Mouse (Mus musculus): ENCODE measurements around the gene Rwdd1. TPM values are rescaled to one million over a fixed set of nuclear protein-coding genes. Genes with fewer than 3 reads are reported as not detected.
"Not testable (repeated sequence)": the region's sequence is repeated elsewhere in the genome, so short reads cannot be mapped to it uniquely, and the experiment has no call there.

Rwdd1 gene
- polyA plus RNA-seq, 1 experiment from 2014 or later, result 134 TPM

DNA sequence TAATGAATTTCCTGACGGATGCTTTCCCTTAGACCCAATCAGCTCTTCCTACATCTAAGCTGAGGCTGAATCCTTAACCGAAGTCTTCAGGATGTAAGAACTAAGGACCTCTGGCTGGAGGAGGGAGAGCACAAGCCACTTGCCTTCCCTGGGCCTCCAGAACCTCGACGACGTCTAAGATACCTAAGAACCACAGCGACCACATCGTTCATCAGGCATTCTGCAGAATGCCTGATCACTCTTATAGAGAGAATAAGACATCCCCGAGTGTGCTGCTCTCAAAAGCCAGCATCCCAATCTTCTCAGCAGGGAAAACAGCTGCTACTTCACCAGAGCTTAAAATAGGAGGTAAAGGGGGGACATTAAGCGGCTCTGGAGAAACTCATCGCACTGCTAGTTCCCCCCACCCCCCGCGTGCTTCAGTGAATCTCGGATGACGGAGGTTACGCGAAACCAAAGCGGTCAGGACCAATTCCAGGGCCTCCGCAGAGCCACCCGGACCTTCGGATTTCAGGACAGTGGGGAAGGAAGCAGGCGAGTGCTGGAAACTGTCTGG is 600 bp downstream of the Rwdd1 start:
- Histone ChIP-seq H3K27me3 (ENCODE audit: control insufficient read depth, insufficient read depth, low read length) (no peaks in the 10 kb centered on the region), H3K9ac (replicated peaks; ENCODE audit: low read depth, low read length) (peak overlapping the region; percentile 95), H3K9me3 (ENCODE audit: control insufficient read depth, low read depth, low read length) (no peaks in the 10 kb centered on the region), H3K36me3 (ENCODE audit: control insufficient read depth, insufficient read depth, low read length) (no peaks in the 10 kb centered on the region), H3K4me2 (replicated peaks; ENCODE audit: low read depth, low read length) (peak overlapping the region; percentile 62), H3K27ac (ENCODE audit: low read length) (peak overlapping the region; percentile 97), H3K4me3 (ENCODE audit: low read depth, low read length) (peak overlapping the region; percentile 86), H3K4me1 (ENCODE audit: control insufficient read depth, insufficient read depth, low read length) (peaks cover 8% of the 10 kb centered on the region)
- 0% methylated on average over 21 of the region's 21 CpGs for WGBS
- ATAC-seq (ENCODE audit: insufficient number of reproducible peaks, insufficient read depth, low FRiP score, low read depth), result no peak

DNA sequence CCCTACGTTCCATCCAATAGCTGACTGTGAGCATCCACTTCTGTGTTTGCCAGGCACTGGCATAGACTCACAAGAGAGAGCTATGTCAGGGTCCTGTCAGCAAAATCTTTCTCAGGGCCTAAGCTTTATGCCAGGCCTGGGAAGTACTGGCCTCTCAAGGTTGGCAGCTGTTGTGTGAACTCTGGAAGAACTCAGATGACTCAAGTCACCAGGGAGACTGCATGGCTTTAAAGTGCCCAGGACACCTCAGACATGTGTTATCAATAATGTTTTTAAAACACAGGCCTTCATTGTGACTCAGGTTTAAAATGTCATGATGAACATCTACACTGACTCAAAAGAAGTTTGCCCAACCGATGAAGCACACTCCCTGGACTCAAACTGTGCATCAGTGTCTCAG is 6.2 kb downstream of the Rwdd1 start:
- no peaks in the 10 kb centered on the region for H3K27me3 ChIP-seq (ENCODE audit: control insufficient read depth, insufficient read depth, low read length)
- no peak overlapping the region for H3K4me3 ChIP-seq (ENCODE audit: low read depth, low read length)
- peaks cover 6% of the 10 kb centered on the region; the same call in 1 of the 2 replicates for H3K36me3 ChIP-seq (ENCODE audit: control insufficient read depth, insufficient read depth, low read length)
- H3K27ac ChIP-seq (ENCODE audit: low read length), result no peak overlapping the region
- no peak for ATAC-seq (ENCODE audit: insufficient number of reproducible peaks, insufficient read depth, low FRiP score, low read depth)
- H3K4me2 ChIP-seq (replicated peaks; ENCODE audit: low read depth, low read length), result no peak overlapping the region
- peaks cover 4% of the 10 kb centered on the region for H3K4me1 ChIP-seq (ENCODE audit: control insufficient read depth, insufficient read depth, low read length)
- 86% methylated on average over 2 of the region's 2 CpGs for WGBS
- no peak overlapping the region for H3K9ac ChIP-seq (replicated peaks; ENCODE audit: low read depth, low read length)
- H3K9me3 ChIP-seq (ENCODE audit: control insufficient read depth, low read depth, low read length), result no peaks in the 10 kb centered on the region

DNA sequence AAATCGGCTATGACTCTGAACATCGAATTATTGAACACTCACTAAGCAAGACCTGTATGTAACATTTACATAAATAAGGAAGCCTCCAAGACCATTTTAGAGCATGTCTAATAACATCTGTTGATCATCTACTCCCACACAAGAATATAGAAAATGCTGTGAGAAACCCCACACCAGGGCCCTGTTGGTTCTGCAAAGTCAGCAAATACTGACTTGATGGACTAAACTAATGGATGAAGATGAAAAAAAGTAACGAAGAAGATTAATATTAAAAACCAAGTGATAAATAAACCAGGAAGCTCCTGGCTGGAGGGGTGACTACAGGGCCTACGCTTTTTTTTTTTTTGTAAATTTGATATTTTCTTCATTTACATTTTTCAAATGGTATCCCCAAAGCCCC is 6.8 kb downstream of the Rwdd1 start:
- Histone ChIP-seq H3K27ac (ENCODE audit: low read length) (no peak overlapping the region), H3K4me3 (ENCODE audit: low read depth, low read length) (no peak overlapping the region)
- 89% methylated on average over 4 of the region's 4 CpGs for WGBS

DNA sequence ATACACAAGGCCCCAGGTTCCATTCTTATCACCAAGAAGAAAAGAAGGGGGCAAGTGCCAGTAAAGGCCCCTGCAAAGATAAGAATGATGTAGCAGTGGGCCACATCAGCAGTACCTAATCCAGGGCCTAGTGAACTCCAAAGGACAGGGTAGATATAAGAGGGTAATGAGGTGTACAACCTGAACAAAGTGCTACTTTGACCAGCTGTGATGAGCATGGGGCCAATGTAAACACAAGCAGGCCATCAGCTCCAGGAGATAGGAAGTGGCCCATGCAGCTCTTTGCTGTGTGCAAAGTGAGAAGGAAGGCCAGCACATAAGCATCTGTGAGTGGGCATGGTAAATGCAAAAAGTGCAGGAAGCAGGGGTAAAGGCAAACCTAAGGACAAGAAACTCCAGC is 21.0 kb downstream of the Rwdd1 start:
- Histone ChIP-seq H3K9ac (replicated peaks; ENCODE audit: low read depth, low read length) (no peak overlapping the region), H3K4me1 (ENCODE audit: control insufficient read depth, insufficient read depth, low read length) (no peaks in the 10 kb centered on the region), H3K36me3 (ENCODE audit: control insufficient read depth, insufficient read depth, low read length) (peaks cover 36% of the 10 kb centered on the region), H3K27ac (ENCODE audit: low read length) (no peak overlapping the region), H3K27me3 (ENCODE audit: control insufficient read depth, insufficient read depth, low read length) (no peaks in the 10 kb centered on the region), H3K9me3 (ENCODE audit: control insufficient read depth, low read depth, low read length) (no peaks in the 10 kb centered on the region), H3K4me3 (ENCODE audit: low read depth, low read length) (no peak overlapping the region), H3K4me2 (replicated peaks; ENCODE audit: low read depth, low read length) (no peak overlapping the region)
- no peak for ATAC-seq (ENCODE audit: insufficient number of reproducible peaks, insufficient read depth, low FRiP score, low read depth)

More for the DNA sequence above, 6.8 kb downstream of the Rwdd1 start:
- ATAC-seq (ENCODE audit: insufficient number of reproducible peaks, insufficient read depth, low FRiP score, low read depth), result no peak
- Histone ChIP-seq H3K27me3 (ENCODE audit: control insufficient read depth, insufficient read depth, low read length) (no peaks in the 10 kb centered on the region), H3K4me2 (replicated peaks; ENCODE audit: low read depth, low read length) (no peak overlapping the region), H3K9ac (replicated peaks; ENCODE audit: low read depth, low read length) (no peak overlapping the region), H3K9me3 (ENCODE audit: control insufficient read depth, low read depth, low read length) (no peaks in the 10 kb centered on the region), H3K36me3 (ENCODE audit: control insufficient read depth, insufficient read depth, low read length) (peaks cover 6% of the 10 kb centered on the region; the same call in 1 of the 2 replicates), H3K4me1 (ENCODE audit: control insufficient read depth, insufficient read depth, low read length) (no peaks in the 10 kb centered on the region)

DNA sequence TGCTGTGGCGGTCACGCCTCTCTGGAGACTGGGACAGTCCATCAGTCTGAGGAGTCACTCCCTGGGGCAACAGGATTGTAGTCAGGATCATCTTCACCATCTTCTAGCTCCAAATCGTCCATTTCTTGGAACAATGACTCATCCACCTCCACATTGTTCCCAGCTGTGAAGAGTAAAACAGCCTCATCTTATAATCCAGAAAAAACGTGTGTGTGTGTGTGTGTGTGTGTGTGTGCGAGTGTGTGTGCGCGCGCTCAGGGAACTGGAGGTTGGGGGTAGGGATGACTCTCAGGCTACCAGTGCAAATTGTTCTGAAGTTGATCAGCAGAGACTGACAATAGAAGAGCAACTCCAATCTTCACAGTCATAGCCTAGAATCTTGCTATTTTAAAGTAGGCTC is 22.7 kb downstream of the Rwdd1 start:
- WGBS, result 90% methylated on average over 6 of the region's 8 CpGs
- peaks cover 41% of the 10 kb centered on the region for H3K36me3 ChIP-seq (ENCODE audit: control insufficient read depth, insufficient read depth, low read length)

DNA sequence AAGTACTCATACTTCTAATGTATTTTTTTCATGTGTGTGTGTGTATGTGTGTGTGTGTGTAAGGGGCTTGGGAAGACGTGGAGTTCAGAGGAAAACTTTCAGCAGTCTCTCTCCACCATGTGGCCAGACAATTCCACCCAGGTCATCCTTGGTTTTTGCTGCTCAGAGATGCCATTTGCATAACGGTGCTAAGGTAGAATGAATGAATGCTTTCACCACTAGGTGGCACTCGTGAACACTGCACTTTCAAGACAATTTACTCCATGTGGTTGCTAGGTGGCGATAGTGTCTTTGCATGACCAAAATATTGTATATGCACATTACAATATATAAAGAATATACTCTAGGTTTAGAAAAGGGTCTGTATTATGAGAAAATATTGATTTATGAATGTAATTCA is 32.7 kb downstream of the Rwdd1 start:
- Histone ChIP-seq H3K4me1 (ENCODE audit: control insufficient read depth, insufficient read depth, low read length) (no peaks in the 10 kb centered on the region), H3K4me3 (ENCODE audit: low read depth, low read length) (no peak overlapping the region), H3K36me3 (ENCODE audit: control insufficient read depth, insufficient read depth, low read length) (no peaks in the 10 kb centered on the region; the same call in 1 of the 2 replicates), H3K4me2 (replicated peaks; ENCODE audit: low read depth, low read length) (no peak overlapping the region), H3K27ac (ENCODE audit: low read length) (no peak overlapping the region), H3K27me3 (ENCODE audit: control insufficient read depth, insufficient read depth, low read length) (no peaks in the 10 kb centered on the region), H3K9ac (replicated peaks; ENCODE audit: low read depth, low read length) (no peak overlapping the region), H3K9me3 (ENCODE audit: control insufficient read depth, low read depth, low read length) (no peaks in the 10 kb centered on the region)
- WGBS, result 19% methylated on average over 4 of the region's 4 CpGs
- no peak for ATAC-seq (ENCODE audit: insufficient number of reproducible peaks, insufficient read depth, low FRiP score, low read depth)

More for the DNA sequence above, 22.7 kb downstream of the Rwdd1 start:
- not testable (repeated sequence) for H3K4me2 ChIP-seq (replicated peaks; ENCODE audit: low read depth, low read length); ATAC-seq (ENCODE audit: insufficient number of reproducible peaks, insufficient read depth, low FRiP score, low read depth); H3K27ac ChIP-seq (ENCODE audit: low read length); H3K9ac ChIP-seq (replicated peaks; ENCODE audit: low read depth, low read length); H3K9me3 ChIP-seq (ENCODE audit: control insufficient read depth, low read depth, low read length); H3K27me3 ChIP-seq (ENCODE audit: control insufficient read depth, insufficient read depth, low read length); H3K4me3 ChIP-seq (ENCODE audit: low read depth, low read length); H3K4me1 ChIP-seq (ENCODE audit: control insufficient read depth, insufficient read depth, low read length)

DNA sequence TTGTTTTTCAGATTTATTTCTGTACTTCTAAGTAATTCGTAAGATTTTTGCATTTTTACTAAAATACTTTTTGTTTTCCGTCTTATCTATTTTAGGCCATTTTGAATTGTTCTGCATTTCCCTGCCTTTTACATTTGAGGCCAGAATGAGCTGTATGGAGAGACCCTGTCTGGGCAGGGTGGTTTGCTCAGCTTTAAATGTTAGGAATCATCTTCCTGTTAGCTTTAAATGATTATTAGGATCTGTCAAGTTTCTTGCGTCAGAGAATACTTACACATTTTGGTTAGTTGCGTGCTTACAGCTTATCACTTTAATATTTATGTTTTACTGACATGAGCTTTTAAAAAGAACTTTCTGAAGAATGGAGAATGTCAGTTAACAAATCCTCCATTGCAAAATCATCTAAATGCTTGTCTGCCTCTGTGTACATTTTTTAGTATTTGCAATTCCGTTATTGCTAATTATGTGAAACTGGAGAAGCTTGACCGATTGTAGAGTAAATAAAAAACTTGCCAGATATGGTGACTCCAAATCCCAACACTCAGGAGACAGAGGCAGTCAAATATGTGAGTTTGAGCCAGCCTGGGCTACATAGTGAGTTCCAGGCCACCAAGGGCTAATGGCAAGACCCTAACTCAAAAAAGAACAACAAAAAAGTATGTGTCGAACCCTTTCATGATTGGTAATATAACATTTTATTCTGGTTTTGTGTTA is 44.5 kb downstream of the Rwdd1 start:
- Histone ChIP-seq H3K9ac (replicated peaks; ENCODE audit: low read depth, low read length) (no peak overlapping the region), H3K36me3 (ENCODE audit: control insufficient read depth, insufficient read depth, low read length) (no peaks in the 10 kb centered on the region), H3K27ac (ENCODE audit: low read length) (no peak overlapping the region), H3K27me3 (ENCODE audit: control insufficient read depth, insufficient read depth, low read length) (no peaks in the 10 kb centered on the region), H3K9me3 (ENCODE audit: control insufficient read depth, low read depth, low read length) (no peaks in the 10 kb centered on the region), H3K4me3 (ENCODE audit: low read depth, low read length) (no peak overlapping the region), H3K4me2 (replicated peaks; ENCODE audit: low read depth, low read length) (no peak overlapping the region), H3K4me1 (ENCODE audit: control insufficient read depth, insufficient read depth, low read length) (no peaks in the 10 kb centered on the region)
- 80% methylated on average over 7 of the region's 7 CpGs for WGBS
- no peak for ATAC-seq (ENCODE audit: insufficient number of reproducible peaks, insufficient read depth, low FRiP score, low read depth)

DNA sequence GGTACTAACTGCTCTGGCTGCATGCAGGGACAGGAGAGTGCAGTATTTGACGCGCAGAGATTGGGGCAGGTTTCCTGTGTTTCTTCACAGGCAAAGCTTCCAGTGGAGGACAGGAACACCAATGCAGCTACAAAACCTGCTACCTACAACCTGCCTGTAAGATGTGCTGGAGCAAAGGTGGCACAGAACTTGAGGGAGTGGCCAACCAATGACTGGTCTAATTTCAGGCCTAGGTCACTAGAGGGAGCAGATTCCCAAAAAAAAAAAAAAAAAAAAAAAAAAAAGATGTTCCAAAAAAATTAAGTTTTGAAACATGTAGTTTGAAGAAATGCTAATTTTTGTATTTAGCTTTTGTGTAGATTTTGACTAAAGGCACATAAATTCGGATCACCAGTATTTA is 66.9 kb downstream of the Rwdd1 start:
- 58% methylated on average over 3 of the region's 3 CpGs for WGBS
- Histone ChIP-seq H3K9me3 (ENCODE audit: control insufficient read depth, low read depth, low read length) (no peaks in the 10 kb centered on the region), H3K4me1 (ENCODE audit: control insufficient read depth, insufficient read depth, low read length) (peaks cover 6% of the 10 kb centered on the region; the same call in 1 of the 2 replicates), H3K9ac (replicated peaks; ENCODE audit: low read depth, low read length) (no peak overlapping the region), H3K27me3 (ENCODE audit: control insufficient read depth, insufficient read depth, low read length) (no peaks in the 10 kb centered on the region), H3K36me3 (ENCODE audit: control insufficient read depth, insufficient read depth, low read length) (peaks cover 4% of the 10 kb centered on the region; the same call in 1 of the 2 replicates), H3K4me2 (replicated peaks; ENCODE audit: low read depth, low read length) (no peak overlapping the region), H3K27ac (ENCODE audit: low read length) (no peak overlapping the region), H3K4me3 (ENCODE audit: low read depth, low read length) (no peak overlapping the region)
- ATAC-seq (ENCODE audit: insufficient number of reproducible peaks, insufficient read depth, low FRiP score, low read depth), result no peak
